Mouse (Mus musculus): ENCODE data around the gene Iqcn.

DNA sequence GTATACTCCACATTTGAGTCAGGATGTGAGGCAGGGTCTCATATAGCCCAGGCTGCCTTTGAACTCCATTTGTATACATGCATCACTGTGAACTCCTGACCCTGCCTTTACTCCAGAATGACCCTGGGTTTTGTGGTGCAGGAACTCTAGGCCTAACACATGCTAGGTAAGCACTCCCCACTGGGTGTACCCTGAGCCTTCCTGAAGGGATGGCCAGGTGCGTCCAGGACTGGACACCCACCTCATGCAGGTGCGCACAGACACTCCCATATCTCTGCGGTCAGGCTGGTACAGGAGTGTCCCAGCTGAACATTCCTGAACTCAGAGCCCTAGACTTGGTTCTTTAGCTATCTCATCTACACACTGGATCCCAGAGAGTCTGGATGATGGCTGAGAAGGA lies 29.1 kb upstream of the Iqcn start:
- TF ChIP-seq CTCF (IDR thresholded peaks at IDR 0.05; ENCODE audit: control insufficient read depth, insufficient read depth, insufficient read length) (no peak), FOSL1 (IDR thresholded peaks at IDR 0.05; ENCODE audit: insufficient read depth, low read length, poor library complexity, severe bottlenecking) (no peak)
